Mouse (Mus musculus) forebrain, embryonic 13.5 days (tissue): ENCODE data around the gene Vsir. TPM values are rescaled to one million over a fixed set of nuclear protein-coding genes. Genes with fewer than 3 reads are reported as not detected.

Experiments
- ATAC-seq: fragments of 200-750 bp; cut with Nextera tagmentation; 2 replicates; pipeline ENCODE4 v1.8.0; 2017
- H3K27ac ChIP-seq: fragments of 300-500 bp; sonication (generic); 2 replicates; pipeline ENCODE4 v1.5.1; 2015; ENCODE audit warnings: inconsistent platforms, mild to moderate bottlenecking, moderate library complexity
- H3K27me3 ChIP-seq: fragments of 300-500 bp; sonication (generic); 2 replicates; pipeline ENCODE4 v1.6.1; 2015; ENCODE audit warnings: mild to moderate bottlenecking, inconsistent platforms
- H3K36me3 ChIP-seq: fragments of 300-500 bp; sonication (generic); 2 replicates; pipeline ENCODE4 v1.6.1; 2015; ENCODE audit warnings: mild to moderate bottlenecking, inconsistent platforms; ENCODE audit not compliant: poor library complexity, severe bottlenecking
- H3K4me1 ChIP-seq: fragments of 300-500 bp; sonication (generic); 2 replicates; pipeline ENCODE4 v1.6.1; 2015; ENCODE audit warnings: inconsistent platforms
- H3K4me2 ChIP-seq: fragments of 300-500 bp; sonication (generic); 2 replicates; pipeline ENCODE4 v1.6.1; 2015; ENCODE audit warnings: inconsistent platforms, mild to moderate bottlenecking, moderate library complexity
- H3K4me3 ChIP-seq: fragments of 300-500 bp; sonication (generic); 2 replicates; pipeline ENCODE4 v1.5.1; 2015; ENCODE audit warnings: mild to moderate bottlenecking, inconsistent platforms
- H3K9ac ChIP-seq: fragments of 300-500 bp; sonication (generic); 2 replicates; pipeline ENCODE4 v1.6.1; 2015; ENCODE audit warnings: mild to moderate bottlenecking, inconsistent platforms
- H3K9me3 ChIP-seq: fragments of 300-500 bp; sonication (generic); replicated peaks from 2 replicates; pipeline ENCODE4 v1.6.1; 2016; ENCODE audit warnings: inconsistent platforms
- WGBS: fragments of 180-500 bp; shearing (Covaris S2); methylation state at CpG from one replicate; pipeline ENCODE4 v1.1.7; 2015; 5-methylcytosine and 5-hydroxymethylcytosine counted together
- polyA plus RNA-seq: library from polyadenylated mRNA; unstranded; fragments of >200 nt; fragmentation: Nextera tagmentation; extraction: Ambion mirVana; gene quantifications from 2 replicates; pipeline ENCODE4 v1.2.1, GENCODE M21; 2015

Gene Vsir
- polyA plus RNA-seq, 1 experiment from 2014 or later, result 1.3 TPM

- ATAC-seq, result no peak
- Histone ChIP-seq H3K4me3 (no peak overlapping the region), H3K27ac (no peak overlapping the region), H3K36me3 (no peaks in the 10 kb centered on the region), H3K9me3 (no peaks in the 10 kb centered on the region), H3K4me1 (peaks cover 18% of the 10 kb centered on the region), H3K27me3 (peaks cover 23% of the 10 kb centered on the region), H3K9ac (no peak overlapping the region), H3K4me2 (peak overlapping the region; percentile 53)
- 84% methylated on average over 4 of the region's 4 CpGs for WGBS
Measured at GRCm38 (mm10) chr10:60346056-60346455, 595 bp upstream of the Vsir start.

- Histone ChIP-seq H3K9me3 (no peaks in the 10 kb centered on the region), H3K27me3 (peaks cover 23% of the 10 kb centered on the region), H3K4me1 (peaks cover 30% of the 10 kb centered on the region), H3K4me3 (no peak overlapping the region), H3K4me2 (no peak overlapping the region), H3K36me3 (no peaks in the 10 kb centered on the region), H3K9ac (no peak overlapping the region), H3K27ac (no peak overlapping the region)
- no peak for ATAC-seq
- WGBS, result 37% methylated on average over 9 of the region's 9 CpGs
Measured at GRCm38 (mm10) chr10:60347768-60348610, 1.3 kb downstream of the Vsir start.

GRCm38 (mm10) chr10:60349056-60349455 lies 2.4 kb downstream of the Vsir start:
- no peak overlapping the region for H3K9ac ChIP-seq
- ATAC-seq, result no peak
- H3K4me3 ChIP-seq, result no peak overlapping the region
- no peaks in the 10 kb centered on the region for H3K9me3 ChIP-seq
- H3K27me3 ChIP-seq, result peaks cover 23% of the 10 kb centered on the region
- H3K4me2 ChIP-seq, result no peak overlapping the region
- peaks cover 30% of the 10 kb centered on the region for H3K4me1 ChIP-seq
- no peaks in the 10 kb centered on the region for H3K36me3 ChIP-seq
- 36% methylated on average over 6 of the region's 6 CpGs for WGBS
- no peak overlapping the region for H3K27ac ChIP-seq

- Histone ChIP-seq H3K36me3 (no peaks in the 10 kb centered on the region), H3K9me3 (no peaks in the 10 kb centered on the region), H3K4me2 (no peak overlapping the region), H3K4me3 (no peak overlapping the region), H3K4me1 (peaks cover 30% of the 10 kb centered on the region), H3K9ac (no peak overlapping the region), H3K27me3 (peaks cover 23% of the 10 kb centered on the region), H3K27ac (no peak overlapping the region)
- no peak for ATAC-seq
- 86% methylated on average over 5 of the region's 5 CpGs for WGBS
Measured at GRCm38 (mm10) chr10:60349644-60350043, 3.0 kb downstream of the Vsir start.

- no peaks in the 10 kb centered on the region for H3K36me3 ChIP-seq
- no peak overlapping the region for H3K27ac ChIP-seq
- 0 out of 2 replicates have a peak overlapping the region, but pooled peaks have one; percentile 0 for H3K4me3 ChIP-seq
- 54% methylated on average over 5 of the region's 5 CpGs for WGBS
- no peak overlapping the region for H3K9ac ChIP-seq
- no peak for ATAC-seq
- peaks cover 23% of the 10 kb centered on the region for H3K27me3 ChIP-seq
- H3K4me2 ChIP-seq, result peak overlapping the region; percentile 27; the same call in 1 of the 2 replicates
- no peaks in the 10 kb centered on the region for H3K9me3 ChIP-seq
- peaks cover 25% of the 10 kb centered on the region for H3K4me1 ChIP-seq
Measured at GRCm38 (mm10) chr10:60350077-60350804, 3.6 kb downstream of the Vsir start.

- no peak overlapping the region for H3K27ac ChIP-seq
Measured at GRCm38 (mm10) chr10:60350805-60351167, 4.1 kb downstream of the Vsir start.

GRCm38 (mm10) chr10:60351248-60351647 lies 4.6 kb downstream of the Vsir start:
- no peak for ATAC-seq

More at GRCm38 (mm10) chr10:60350805-60351167, 4.1 kb downstream of the Vsir start:
- no peak overlapping the region for H3K9ac ChIP-seq
- H3K4me2 ChIP-seq, result peak overlapping the region; percentile 27; the same call in 1 of the 2 replicates
- H3K27me3 ChIP-seq, result peaks cover 23% of the 10 kb centered on the region
- H3K4me3 ChIP-seq, result 0 out of 2 replicates have a peak overlapping the region, but pooled peaks have one; percentile 0
- WGBS, result 52% methylated on average over 3 of the region's 3 CpGs
- ATAC-seq, result peak; percentile 58; the same call in 1 of the 2 replicates
- H3K9me3 ChIP-seq, result no peaks in the 10 kb centered on the region
- no peaks in the 10 kb centered on the region for H3K36me3 ChIP-seq
- H3K4me1 ChIP-seq, result peaks cover 24% of the 10 kb centered on the region

GRCm38 (mm10) chr10:60351761-60352455 lies 5.3 kb downstream of the Vsir start:
- H3K9me3 ChIP-seq, result no peaks in the 10 kb centered on the region
- H3K27me3 ChIP-seq, result peaks cover 12% of the 10 kb centered on the region
- no peak for ATAC-seq
- no peak overlapping the region for H3K27ac ChIP-seq
- no peaks in the 10 kb centered on the region for H3K36me3 ChIP-seq
- no peak overlapping the region for H3K4me3 ChIP-seq
- no peak overlapping the region for H3K9ac ChIP-seq
- WGBS, result 43% methylated on average over 7 of the region's 7 CpGs
- peaks cover 16% of the 10 kb centered on the region for H3K4me1 ChIP-seq
- no peak overlapping the region for H3K4me2 ChIP-seq

More at GRCm38 (mm10) chr10:60351248-60351647, 4.6 kb downstream of the Vsir start:
- Histone ChIP-seq H3K4me2 (no peak overlapping the region), H3K9ac (no peak overlapping the region), H3K9me3 (no peaks in the 10 kb centered on the region), H3K4me3 (no peak overlapping the region), H3K36me3 (no peaks in the 10 kb centered on the region), H3K27me3 (peaks cover 19% of the 10 kb centered on the region), H3K4me1 (peaks cover 22% of the 10 kb centered on the region), H3K27ac (no peak overlapping the region)
- 25% methylated on average over 3 of the region's 3 CpGs for WGBS

GRCm38 (mm10) chr10:60353241-60354002 lies 6.8 kb downstream of the Vsir start:
- Histone ChIP-seq H3K27me3 (no peaks in the 10 kb centered on the region), H3K4me3 (no peak overlapping the region), H3K27ac (no peak overlapping the region), H3K9ac (no peak overlapping the region), H3K4me2 (no peak overlapping the region), H3K36me3 (no peaks in the 10 kb centered on the region), H3K9me3 (no peaks in the 10 kb centered on the region), H3K4me1 (peaks cover 12% of the 10 kb centered on the region)
- WGBS, result 53% methylated on average over 5 of the region's 5 CpGs
- ATAC-seq, result no peak

GRCm38 (mm10) chr10:60354003-60354325 lies 7.3 kb downstream of the Vsir start:
- 86% methylated on average over 4 of the region's 4 CpGs for WGBS
- ATAC-seq, result no peak
- Histone ChIP-seq H3K9ac (no peak overlapping the region), H3K9me3 (no peaks in the 10 kb centered on the region), H3K27me3 (no peaks in the 10 kb centered on the region), H3K36me3 (no peaks in the 10 kb centered on the region), H3K4me2 (no peak overlapping the region), H3K4me1 (peaks cover 12% of the 10 kb centered on the region), H3K27ac (no peak overlapping the region), H3K4me3 (no peak overlapping the region)

GRCm38 (mm10) chr10:60354881-60355677 lies 8.4 kb downstream of the Vsir start:
- Histone ChIP-seq H3K9me3 (no peaks in the 10 kb centered on the region), H3K27me3 (no peaks in the 10 kb centered on the region), H3K4me3 (no peak overlapping the region), H3K4me2 (no peak overlapping the region), H3K27ac (no peak overlapping the region), H3K4me1 (peaks cover 12% of the 10 kb centered on the region), H3K9ac (no peak overlapping the region), H3K36me3 (no peaks in the 10 kb centered on the region)
- no peak for ATAC-seq
- 78% methylated on average over 11 of the region's 11 CpGs for WGBS
